Mouse (Mus musculus) ovary, postnatal 10 days (tissue): ENCODE data around the gene Cbs.
"Not testable (repeated sequence)": the region's sequence is repeated elsewhere in the genome, so short reads cannot be mapped to it uniquely, and the experiment has no call there.

ENCODE experiments used
- DNase-seq: peaks from one replicate; pipeline ENCODE4 v3.0.0; 2022; ENCODE audit warnings: low spot score

Gene Cbs

GRCm38 (mm10) chr17:31642913-31643312 lies 5.9 kb upstream of the Cbs start:
- no peak for DNase-seq

- no peak for DNase-seq
Measured at GRCm38 (mm10) chr17:31642331-31642730, 5.3 kb upstream of the Cbs start.

DNA sequence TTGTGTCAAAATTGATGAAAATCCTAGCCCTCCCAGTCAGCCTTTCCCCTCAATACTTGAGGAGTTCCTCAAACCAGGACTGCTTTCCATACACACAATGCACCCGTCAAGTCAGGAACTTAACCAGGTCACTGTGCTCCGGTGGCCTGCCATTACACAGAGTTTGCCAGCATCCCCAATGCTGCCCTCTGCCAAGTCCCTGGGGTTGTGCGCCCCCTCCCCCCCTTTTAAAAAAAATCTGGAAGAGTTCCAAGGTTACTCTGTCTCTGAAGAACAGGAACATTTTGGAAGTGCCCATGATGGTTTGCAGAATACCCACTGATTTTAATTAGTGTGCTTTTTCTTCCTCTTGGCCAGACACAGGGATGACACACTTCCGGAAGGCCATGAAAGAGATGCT lies 2.6 kb upstream of the Cbs start:
- DNase-seq = no peak

DNA sequence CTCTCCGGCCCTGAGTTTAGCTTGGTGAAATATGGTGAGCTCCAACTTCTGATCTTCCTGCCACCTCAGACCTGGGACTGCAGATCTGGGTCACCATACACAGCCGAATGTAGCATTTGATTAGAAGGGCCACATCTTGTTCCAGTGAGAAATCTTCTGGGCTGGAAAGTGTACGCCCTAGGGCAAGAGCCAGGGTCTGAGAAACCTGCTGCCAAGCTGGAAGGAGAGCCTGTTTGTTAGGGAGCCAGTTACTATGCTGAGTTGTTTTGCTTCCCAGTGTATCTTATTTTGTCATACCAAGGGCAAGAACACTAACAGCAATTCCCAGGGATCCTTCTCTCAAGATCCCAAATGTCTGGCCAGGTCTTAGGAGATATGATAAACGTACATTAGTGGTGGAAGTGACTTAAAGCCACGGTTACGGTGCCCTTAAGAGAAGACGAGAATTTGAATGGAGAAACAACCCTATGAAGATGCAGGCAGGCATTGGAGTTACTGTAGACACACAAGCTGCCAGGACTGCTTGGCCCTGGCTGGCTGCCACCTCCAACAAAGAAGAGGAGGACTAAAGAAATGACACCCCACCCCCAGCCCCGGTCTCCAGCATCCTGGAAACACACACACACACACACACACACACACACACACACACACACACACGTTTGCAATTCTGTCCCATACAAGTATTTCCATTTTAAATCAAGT lies 980 bp upstream of the Cbs start:
- no peak for DNase-seq

GRCm38 (mm10) chr17:31636277-31636941 lies 629 bp downstream of the Cbs start:
- no peak for DNase-seq

DNA sequence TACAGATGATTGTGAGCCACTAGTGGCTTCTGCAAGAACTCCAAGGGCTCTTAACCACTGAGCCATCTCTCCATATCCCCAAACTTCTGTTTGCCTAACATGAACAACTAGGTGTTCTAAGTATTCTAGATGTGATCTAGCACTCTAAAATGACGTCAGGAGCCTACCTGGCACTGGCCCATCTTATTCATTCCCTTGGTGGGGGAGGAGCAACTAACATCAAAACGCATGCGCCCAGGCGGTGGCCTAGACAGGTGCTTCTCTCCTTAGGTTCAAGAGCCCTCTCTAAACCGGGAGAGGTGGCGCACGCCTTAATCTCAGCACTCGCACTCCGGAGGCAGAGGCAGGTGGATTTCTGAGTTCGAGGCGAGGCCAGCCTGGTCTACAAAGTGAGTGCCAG lies 1.3 kb downstream of the Cbs start:
- no peak for DNase-seq

GRCm38 (mm10) chr17:31634896-31635295 lies 2.1 kb downstream of the Cbs start:
- no peak for DNase-seq

GRCm38 (mm10) chr17:31633007-31633406 lies 4.0 kb downstream of the Cbs start:
- no peak for DNase-seq

GRCm38 (mm10) chr17:31631081-31631800 lies 5.8 kb downstream of the Cbs start:
- DNase-seq = no peak

DNA sequence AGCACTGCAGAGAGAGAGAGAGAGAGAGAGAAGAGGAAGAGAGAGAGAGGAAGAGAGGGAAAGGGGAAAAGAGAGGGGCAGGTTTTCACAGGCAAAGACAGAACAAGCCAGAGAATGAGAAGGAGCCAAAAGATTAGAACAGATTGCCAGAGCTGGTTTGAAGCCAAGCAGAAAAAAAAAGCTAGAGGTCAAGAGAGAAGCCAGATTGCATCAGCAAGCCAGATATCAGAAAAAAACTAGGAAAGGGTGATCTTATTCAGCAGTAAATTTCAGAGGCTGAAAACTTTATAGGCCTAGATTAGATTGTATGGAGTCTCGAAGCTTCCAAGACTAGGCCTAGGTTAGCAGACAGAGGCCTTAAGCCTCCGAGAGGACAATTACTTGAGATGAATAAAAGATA lies 9.1 kb downstream of the Cbs start:
- no peak for DNase-seq

DNA sequence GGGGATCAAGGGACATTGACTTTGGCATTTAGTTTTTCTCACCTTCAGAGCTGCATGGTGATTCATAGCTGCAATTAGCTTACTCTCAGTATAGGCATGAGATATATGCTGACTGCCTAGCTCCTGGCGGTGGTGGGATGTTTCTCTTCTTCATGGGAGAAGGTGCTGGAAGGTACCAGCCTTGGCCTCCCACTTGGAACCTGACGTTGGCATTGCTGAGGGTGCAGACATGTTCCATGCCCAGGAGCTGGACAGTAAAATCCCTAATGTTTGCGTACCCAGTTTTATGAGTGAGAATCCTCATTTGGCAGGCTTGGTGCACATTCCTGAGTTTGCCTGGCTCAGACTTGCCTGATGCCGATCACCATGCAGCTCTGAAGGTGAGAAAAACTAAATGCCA lies 13.9 kb downstream of the Cbs start:
- no peak for DNase-seq

GRCm38 (mm10) chr17:31613086-31613755 lies 23.8 kb downstream of the Cbs start:
- DNase-seq = no peak

- DNase-seq = no peak
Measured at GRCm38 (mm10) chr17:31609895-31610294, 27.1 kb downstream of the Cbs start.

- not testable (repeated sequence) for DNase-seq
Measured at GRCm38 (mm10) chr17:31609173-31609572, 27.9 kb downstream of the Cbs start.

DNA sequence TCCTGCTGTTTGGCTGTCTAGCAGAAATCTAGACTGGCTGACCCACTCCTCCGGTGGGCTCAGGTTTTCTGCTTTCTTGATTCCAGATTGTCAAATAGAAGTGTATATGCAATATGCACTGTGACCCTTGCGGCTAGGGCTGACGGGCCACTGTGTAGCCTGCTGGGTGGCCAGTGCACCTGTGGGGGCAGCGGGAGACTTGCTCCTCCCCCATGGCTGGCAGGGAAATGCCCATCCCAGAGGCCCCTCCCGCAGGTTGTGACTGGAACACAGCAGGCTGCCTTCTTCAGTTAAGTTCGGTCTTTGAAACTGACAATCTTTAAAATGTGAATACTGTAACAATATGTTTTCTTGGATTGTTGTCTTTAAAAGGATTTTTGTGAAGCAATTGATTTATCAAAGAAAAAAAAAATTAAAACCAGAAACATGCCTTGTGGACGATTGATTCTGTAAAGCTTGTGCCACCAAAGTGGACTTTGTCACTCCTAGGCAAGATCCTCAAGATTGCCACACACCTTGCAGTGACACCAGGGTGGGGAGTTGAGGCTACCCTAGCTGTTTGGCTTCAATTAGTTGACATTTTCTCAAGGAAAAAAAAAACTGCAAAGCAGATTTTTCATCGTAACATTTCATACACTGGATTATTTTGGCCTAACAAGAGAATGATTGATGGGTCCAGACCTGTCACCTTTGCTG lies 29.6 kb downstream of the Cbs start:
- DNase-seq = no peak

- DNase-seq = no peak
Measured at GRCm38 (mm10) chr17:31606424-31606823, 30.6 kb downstream of the Cbs start.

DNA sequence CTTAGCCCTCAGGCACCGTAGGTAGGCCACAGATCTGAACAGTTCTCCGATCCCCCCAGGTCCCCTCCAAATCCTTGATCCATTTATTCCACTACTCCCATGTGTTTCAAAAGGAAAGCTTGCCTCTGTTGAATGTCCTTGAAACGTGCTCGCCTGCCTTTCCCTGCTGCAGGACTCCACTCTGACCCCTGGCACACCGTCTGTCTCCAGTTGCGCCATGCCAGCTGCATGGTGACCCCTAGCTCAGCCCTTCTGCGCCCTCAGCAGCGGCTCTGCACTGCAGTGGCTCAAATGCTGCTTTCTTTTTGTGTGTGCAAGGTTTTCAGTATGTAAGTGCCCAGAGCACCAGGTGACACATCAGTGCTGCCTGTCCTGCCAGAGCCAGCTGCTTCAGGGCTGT lies 38.4 kb downstream of the Cbs start:
- no peak for DNase-seq

- no peak for DNase-seq
Measured at GRCm38 (mm10) chr17:31597957-31598356, 39.1 kb downstream of the Cbs start.

DNA sequence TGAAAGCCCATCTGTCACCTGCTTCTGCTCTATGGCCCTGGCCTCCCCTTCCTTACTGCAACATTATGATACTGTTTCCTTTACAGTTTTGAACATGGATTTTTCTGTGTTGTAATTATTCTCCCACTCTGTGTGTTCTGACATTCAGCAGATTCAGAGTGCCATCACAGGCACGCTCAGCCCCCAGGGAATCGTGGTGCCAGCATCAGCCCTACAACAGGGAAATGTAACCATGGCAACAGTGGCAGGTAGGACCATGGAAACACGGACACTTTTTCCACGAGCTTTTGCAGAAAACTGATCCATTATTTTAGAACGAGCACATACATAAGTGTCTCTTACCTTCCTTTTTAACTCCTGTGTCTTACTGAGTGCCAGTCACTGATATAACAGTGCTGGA lies 42.0 kb downstream of the Cbs start:
- DNase-seq = no peak

- no peak for DNase-seq
Measured at GRCm38 (mm10) chr17:31594590-31594989, 42.4 kb downstream of the Cbs start.

- no peak for DNase-seq
Measured at GRCm38 (mm10) chr17:31590846-31591245, 46.2 kb downstream of the Cbs start.

- no peak for DNase-seq
Measured at GRCm38 (mm10) chr17:31588726-31589125, 48.3 kb downstream of the Cbs start.
